Mouse (Mus musculus) heart, adult 2 months (tissue): Measurements from ENCODE around the gene Gbx1.

Experiments used
- CTCF ChIP-seq: fragments of 200-600 bp; IDR thresholded peaks from 2 replicates; pipeline ENCODE4 v1.8.1; 2022; ENCODE audit warnings: antibody characterized with exemption, mild to moderate bottlenecking, moderate library complexity
- EP300 ChIP-seq: fragments of 200-500 bp; IDR thresholded peaks from 2 replicates; pipeline ENCODE4 v1.6.1; 2011; ENCODE audit warnings: low read depth, low read length, control low read depth; ENCODE audit not compliant: insufficient read depth
- POLR2A ChIP-seq: fragments of 200-500 bp; IDR thresholded peaks from 2 replicates; pipeline ENCODE4 v1.6.1; 2011; ENCODE audit warnings: mild to moderate bottlenecking, low read depth, low read length, control low read depth; ENCODE audit not compliant: insufficient read depth

DNA sequence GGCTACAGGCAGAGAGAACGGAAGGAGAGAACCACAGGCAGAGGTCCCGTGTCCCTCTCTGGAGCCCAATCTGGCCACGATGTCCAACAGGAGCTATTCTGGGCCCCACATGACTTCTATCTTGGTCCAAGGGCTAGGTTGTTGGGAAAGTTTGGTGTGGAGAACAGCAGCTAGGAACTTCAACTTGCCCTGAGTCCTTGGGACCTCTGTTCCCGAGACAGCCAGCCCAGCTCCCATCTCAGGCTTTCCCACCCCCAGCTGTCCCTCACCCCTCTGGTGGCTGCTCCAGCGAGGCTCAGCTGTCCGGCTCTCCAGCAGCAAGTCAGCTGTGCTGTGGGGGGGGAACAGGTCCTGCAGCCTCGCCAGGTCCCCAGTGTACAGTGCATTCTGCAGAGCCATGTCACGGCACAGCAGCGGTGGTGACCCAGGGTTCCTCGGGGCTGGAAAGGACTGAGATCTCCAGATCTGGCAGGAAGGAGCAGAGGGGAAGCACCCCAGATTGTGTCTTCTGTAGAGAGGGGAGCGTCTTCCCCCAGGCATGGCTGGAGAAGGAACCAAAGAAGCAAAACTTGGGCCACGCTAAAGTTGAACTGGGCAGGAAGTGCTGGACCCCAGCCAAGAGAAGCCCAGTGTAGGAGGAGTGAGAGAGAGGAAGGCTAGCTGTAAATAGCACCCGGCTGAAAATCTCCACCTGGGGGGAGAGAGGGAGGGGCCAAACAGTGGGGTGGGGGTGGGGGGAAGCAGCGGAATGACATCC is 13.6 kb upstream of the Gbx1 start, which contains the start of gene Asb10:
- peak; percentile 80 for TF ChIP-seq POLR2A
- peak; percentile 15; the same call in 1 of the 2 replicates for TF ChIP-seq CTCF
- TF ChIP-seq EP300: peak; percentile 55
